Mouse (Mus musculus) hindbrain, embryonic 11.5 days (tissue): ENCODE data around the gene Setdb1. TPM values are rescaled to one million over a fixed set of nuclear protein-coding genes. Genes with fewer than 3 reads are reported as not detected.
"Not testable (repeated sequence)": the region's sequence is repeated elsewhere in the genome, so short reads cannot be mapped to it uniquely, and the experiment has no call there.

Source experiments
- ATAC-seq: fragments of 200-750 bp; cut with Nextera tagmentation; 2 replicates; pipeline ENCODE4 v1.8.0; 2017; ENCODE audit warnings: mild to moderate bottlenecking, moderate TSS enrichment, moderate library complexity; ENCODE audit not compliant: low FRiP score
- DNase-seq: peaks from one replicate; pipeline ENCODE4 v3.0.0-alpha.2; 2015; ENCODE audit warnings: low spot score
- H3K27ac ChIP-seq: fragments of 300-500 bp; sonication (generic); 2 replicates; pipeline ENCODE4 v1.5.1; 2014; ENCODE audit warnings: mild to moderate bottlenecking, low read depth, low read length
- H3K27me3 ChIP-seq: fragments of 300-500 bp; sonication (generic); 2 replicates; pipeline ENCODE4 v1.6.1; 2014; ENCODE audit warnings: mild to moderate bottlenecking, low read length, moderate library complexity, mixed read lengths; ENCODE audit not compliant: control insufficient read depth, insufficient read depth
- H3K36me3 ChIP-seq: fragments of 300-500 bp; sonication (generic); 2 replicates; pipeline ENCODE4 v1.6.1; 2014; ENCODE audit warnings: mild to moderate bottlenecking, low read length, moderate library complexity, mixed read lengths; ENCODE audit not compliant: control insufficient read depth, insufficient read depth
- H3K4me1 ChIP-seq: fragments of 300-500 bp; sonication (generic); replicated peaks from 2 replicates; pipeline ENCODE4 v1.6.1; 2014; ENCODE audit warnings: low read length, mixed read lengths; ENCODE audit not compliant: control insufficient read depth, insufficient read depth
- H3K4me2 ChIP-seq: fragments of 300-500 bp; sonication (generic); replicated peaks from 2 replicates; pipeline ENCODE4 v1.6.1; 2014; ENCODE audit warnings: mild to moderate bottlenecking, low read depth, low read length
- H3K4me3 ChIP-seq: fragments of 300-500 bp; sonication (generic); 2 replicates; pipeline ENCODE4 v1.5.1; 2014; ENCODE audit warnings: low read depth, low read length
- H3K9ac ChIP-seq: fragments of 300-500 bp; sonication (generic); 2 replicates; pipeline ENCODE4 v1.6.1; 2014; ENCODE audit warnings: low read depth, low read length
- H3K9me3 ChIP-seq: fragments of 300-500 bp; sonication (generic); 2 replicates; pipeline ENCODE4 v1.6.1; 2016; ENCODE audit warnings: low read length; ENCODE audit not compliant: control insufficient read depth
- WGBS: fragments of 180-500 bp; shearing (Covaris S2); extraction: QIAGEN DNeasy Blood & Tissue Kit; methylation state at CpG from one replicate; pipeline ENCODE4 v1.1.7; 2014; 5-methylcytosine and 5-hydroxymethylcytosine counted together
- polyA plus RNA-seq: library from polyadenylated mRNA; unstranded; fragments of >200 nt; fragmentation: Nextera tagmentation; extraction: Ambion mirVana; gene quantifications from 2 replicates; pipeline ENCODE4 v1.2.1, GENCODE M21; 2014

Gene Setdb1
- polyA plus RNA-seq, 1 experiment from 2014 or later = 58.6 TPM

DNA sequence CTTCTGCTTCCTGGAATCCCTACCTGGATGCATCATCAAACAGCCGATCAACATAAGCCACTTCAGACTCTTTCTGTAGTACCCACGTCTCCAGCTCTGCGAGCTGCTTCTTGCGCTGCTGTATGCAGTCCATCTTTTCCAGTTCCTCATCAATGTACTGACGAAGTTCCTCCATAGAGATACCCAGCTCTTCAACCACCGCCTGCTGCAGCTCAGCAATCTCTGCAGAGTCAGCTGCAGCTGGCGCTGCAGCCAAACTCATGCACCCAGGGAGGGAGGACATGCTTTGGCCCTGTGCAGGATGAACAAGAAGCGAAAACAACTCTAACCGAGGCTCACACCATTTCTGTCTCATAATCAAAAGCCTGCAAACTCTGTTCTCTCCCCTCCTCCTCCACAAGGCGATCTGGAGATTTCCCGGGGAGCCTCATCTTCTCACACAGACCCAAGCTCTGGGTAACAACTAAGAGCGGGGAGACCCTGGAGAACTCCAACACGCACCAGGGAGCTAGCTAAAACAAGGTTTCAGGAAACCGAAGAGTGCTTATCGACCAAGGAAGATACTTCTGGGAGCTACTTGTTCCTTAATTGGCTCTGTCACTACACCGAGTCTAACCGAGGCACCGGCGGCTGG is 974 bp downstream of the Setdb1 start:
- H3K4me1 ChIP-seq, H3K9ac ChIP-seq, H3K27ac ChIP-seq, H3K9me3 ChIP-seq, H3K36me3 ChIP-seq, H3K27me3 ChIP-seq, DNase-seq, ATAC-seq: not testable (repeated sequence)
- WGBS = 24% methylated on average over 7 of the region's 19 CpGs
- Histone ChIP-seq H3K4me3 (peak overlapping the region; percentile 49), H3K4me2 (peak overlapping the region; percentile 36)

DNA sequence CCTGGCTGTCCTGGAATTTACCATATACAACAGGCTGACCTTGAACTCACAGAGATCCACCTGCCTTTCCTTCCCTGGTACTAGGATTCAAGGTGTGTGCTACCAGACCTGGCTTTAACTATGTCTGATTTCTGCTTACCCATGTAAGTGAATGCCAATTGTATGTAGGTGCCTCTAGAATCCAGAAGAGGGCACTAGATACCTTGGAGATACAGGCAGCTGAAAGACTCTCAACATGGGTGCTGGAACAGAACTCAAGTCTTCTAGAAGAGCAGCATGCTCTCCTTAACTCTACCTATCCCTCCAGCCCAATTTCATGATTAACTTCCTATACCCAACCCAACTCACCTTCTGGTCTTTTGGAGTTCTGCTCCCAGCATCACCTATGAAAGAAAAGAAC is 7.5 kb downstream of the Setdb1 start:
- Histone ChIP-seq H3K27ac (no peak overlapping the region), H3K9me3 (no peaks in the 10 kb centered on the region), H3K4me3 (no peak overlapping the region), H3K27me3 (no peaks in the 10 kb centered on the region), H3K9ac (no peak overlapping the region), H3K4me2 (no peak overlapping the region), H3K36me3 (peaks cover 19% of the 10 kb centered on the region), H3K4me1 (no peaks in the 10 kb centered on the region)
- no peak for ATAC-seq
- DNase-seq = peak; percentile 31

DNA sequence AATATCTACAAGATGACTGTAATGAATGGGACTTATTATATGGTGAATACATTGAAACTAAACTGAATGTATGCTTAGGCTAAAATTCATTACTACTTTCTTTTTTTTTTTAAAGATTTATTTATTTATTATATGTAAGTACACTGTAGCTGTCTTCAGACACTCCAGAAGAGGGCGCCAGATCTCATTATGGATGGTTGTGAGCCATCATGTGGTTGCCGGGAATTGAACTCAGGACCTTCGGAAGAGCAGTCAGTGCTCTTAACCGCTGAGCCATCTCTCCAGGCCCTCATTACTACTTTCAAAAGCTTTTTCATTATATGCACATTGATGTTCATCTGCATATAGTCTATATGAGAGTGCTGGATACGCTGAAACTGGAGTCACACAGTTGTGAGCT is 8.7 kb downstream of the Setdb1 start:
- not testable (repeated sequence) for H3K9me3 ChIP-seq, H3K27ac ChIP-seq, DNase-seq, H3K27me3 ChIP-seq, H3K4me1 ChIP-seq, H3K9ac ChIP-seq, H3K4me2 ChIP-seq, ATAC-seq, H3K4me3 ChIP-seq
- peaks cover 19% of the 10 kb centered on the region for H3K36me3 ChIP-seq
- 94% methylated on average over 4 of the region's 5 CpGs for WGBS

DNA sequence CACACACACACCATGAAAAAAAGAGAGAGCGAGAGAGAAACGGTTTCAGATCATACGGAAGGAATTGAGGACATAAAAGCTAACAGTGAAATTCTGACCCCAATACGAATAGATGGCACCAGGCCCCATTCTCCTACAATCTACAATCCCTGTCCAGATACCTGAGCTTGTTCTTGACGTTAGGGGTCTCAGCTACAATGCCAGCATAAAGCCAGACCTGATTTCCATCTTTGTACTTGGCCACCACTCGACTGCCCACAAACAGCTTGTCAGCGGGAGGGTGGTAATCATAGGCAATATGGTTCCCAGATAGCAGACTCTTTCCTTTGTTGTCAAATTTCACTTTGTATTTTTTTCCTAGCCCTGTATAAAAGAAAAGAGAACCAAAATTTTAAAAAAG is 10.5 kb downstream of the Setdb1 start:
- no peak overlapping the region for H3K4me2 ChIP-seq
- H3K4me1 ChIP-seq = no peaks in the 10 kb centered on the region
- H3K36me3 ChIP-seq = peaks cover 22% of the 10 kb centered on the region
- no peaks in the 10 kb centered on the region for H3K27me3 ChIP-seq
- H3K4me3 ChIP-seq = no peak overlapping the region
- H3K9ac ChIP-seq = no peak overlapping the region
- DNase-seq = no peak
- H3K27ac ChIP-seq = no peak overlapping the region
- no peaks in the 10 kb centered on the region for H3K9me3 ChIP-seq
- no peak for ATAC-seq
- 93% methylated on average over 7 of the region's 7 CpGs for WGBS

DNA sequence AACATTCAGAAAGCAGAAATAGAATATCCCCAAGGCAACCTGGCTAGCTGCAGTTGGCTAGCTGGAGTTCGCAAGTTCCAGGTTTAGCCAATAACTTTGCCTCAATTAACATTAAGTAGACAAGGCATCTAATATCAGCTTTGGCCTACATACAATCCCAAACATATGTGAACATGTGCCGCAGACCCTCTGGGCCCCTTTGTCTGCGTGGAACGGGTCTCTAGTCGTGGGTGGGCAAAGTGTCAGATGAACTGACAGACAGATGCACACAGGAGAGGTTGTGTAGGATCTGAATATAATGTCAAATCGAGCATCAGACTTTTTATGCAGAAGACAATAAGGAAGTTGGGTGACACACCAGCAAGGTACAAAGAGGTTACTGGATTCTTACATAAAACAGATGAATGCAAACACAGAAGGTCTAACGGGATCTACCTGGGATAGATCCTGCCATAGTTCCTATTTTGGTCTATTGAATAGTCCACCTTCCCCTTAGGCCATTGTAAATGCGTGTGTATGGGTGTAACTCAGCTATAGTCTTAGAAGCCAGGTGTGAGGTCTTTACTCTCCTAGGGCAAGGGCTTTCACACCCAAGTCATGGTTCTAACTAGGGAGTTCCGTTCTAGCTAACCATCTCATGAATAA is 13.5 kb downstream of the Setdb1 start:
- DNase-seq, H3K4me3 ChIP-seq, ATAC-seq, H3K27me3 ChIP-seq, H3K9me3 ChIP-seq, H3K9ac ChIP-seq, H3K4me2 ChIP-seq, H3K4me1 ChIP-seq, H3K27ac ChIP-seq: not testable (repeated sequence)
- peaks cover 17% of the 10 kb centered on the region for H3K36me3 ChIP-seq
- 94% methylated on average over 9 of the region's 9 CpGs for WGBS

DNA sequence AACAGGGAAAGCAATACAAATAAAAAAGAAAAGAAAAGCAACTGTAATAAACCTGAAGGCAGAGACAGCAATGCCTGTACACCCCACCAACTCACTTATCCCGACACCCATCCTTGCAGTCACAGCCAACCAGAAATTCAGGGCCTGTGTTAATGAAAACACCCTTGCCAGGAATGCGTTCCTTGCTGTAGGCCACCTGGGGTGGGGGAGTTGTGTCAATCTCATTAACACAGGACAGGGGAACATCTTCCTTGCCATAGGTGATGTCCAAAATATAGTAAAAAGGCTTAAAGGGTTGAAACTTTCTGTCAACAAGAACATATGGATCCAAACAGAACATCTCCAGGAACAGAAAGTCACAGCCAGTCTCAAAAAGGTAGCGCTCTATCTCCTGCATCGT is 18.8 kb downstream of the Setdb1 start:
- 95% methylated on average over 4 of the region's 4 CpGs for WGBS
- ATAC-seq (no peak), DNase-seq (no peak)
- H3K4me2 ChIP-seq = no peak overlapping the region
- H3K27ac ChIP-seq = no peak overlapping the region
- H3K4me1 ChIP-seq = no peaks in the 10 kb centered on the region
- no peak overlapping the region for H3K9ac ChIP-seq
- H3K9me3 ChIP-seq = no peaks in the 10 kb centered on the region
- peaks cover 27% of the 10 kb centered on the region for H3K36me3 ChIP-seq
- H3K4me3 ChIP-seq = no peak overlapping the region
- no peaks in the 10 kb centered on the region for H3K27me3 ChIP-seq

DNA sequence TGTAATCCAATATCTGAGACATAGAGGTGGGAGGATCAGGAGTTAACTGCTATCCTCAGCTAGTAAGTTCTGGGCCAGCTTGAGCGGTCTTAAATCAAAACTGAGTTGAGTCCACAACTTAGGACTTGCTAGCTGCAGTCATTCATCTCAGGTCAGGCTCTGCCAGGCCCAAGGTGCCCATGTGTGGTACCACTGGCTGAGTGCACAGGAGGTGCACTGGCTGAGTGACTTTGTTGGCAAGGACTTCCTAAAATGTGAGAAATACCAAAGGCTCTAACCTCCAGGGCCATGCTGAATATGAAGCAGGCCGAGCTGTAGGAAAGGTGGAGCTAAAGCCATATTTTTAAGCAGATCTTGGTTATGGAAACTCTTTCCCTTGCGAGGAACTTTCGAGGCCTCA is 19.7 kb downstream of the Setdb1 start:
- Histone ChIP-seq H3K4me3 (no peak overlapping the region), H3K4me1 (no peaks in the 10 kb centered on the region), H3K4me2 (no peak overlapping the region), H3K9ac (no peak overlapping the region), H3K36me3 (peaks cover 23% of the 10 kb centered on the region; the same call in 1 of the 2 replicates), H3K9me3 (no peaks in the 10 kb centered on the region), H3K27me3 (no peaks in the 10 kb centered on the region), H3K27ac (no peak overlapping the region)
- no peak for ATAC-seq
- DNase-seq = no peak
- WGBS = 98% methylated on average over 4 of the region's 4 CpGs

DNA sequence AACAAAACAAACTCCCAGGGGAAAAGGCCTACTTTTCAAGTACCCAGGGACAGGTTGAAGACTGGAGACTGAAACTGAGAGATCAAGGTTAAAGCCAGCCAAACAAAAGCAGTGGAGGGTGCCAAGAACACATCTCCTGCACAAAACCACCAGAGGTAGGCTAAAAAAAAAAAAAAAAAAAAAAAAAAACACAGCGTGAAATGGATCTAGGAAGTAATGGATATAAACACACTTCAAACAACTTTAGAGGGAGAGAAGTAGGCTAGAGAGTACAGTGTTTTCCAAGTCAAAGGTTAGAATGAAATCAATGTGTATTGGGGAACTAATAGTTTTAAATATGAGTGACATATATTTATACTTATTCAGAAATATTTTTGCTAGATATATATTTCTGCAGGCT is 25.5 kb downstream of the Setdb1 start:
- no peak overlapping the region for H3K9ac ChIP-seq
- DNase-seq = no peak
- WGBS = 89% methylated on average over 1 of the region's 1 CpGs
- no peaks in the 10 kb centered on the region for H3K4me1 ChIP-seq
- no peak overlapping the region for H3K27ac ChIP-seq
- H3K36me3 ChIP-seq = peaks cover 19% of the 10 kb centered on the region
- H3K9me3 ChIP-seq = no peaks in the 10 kb centered on the region
- H3K4me3 ChIP-seq = no peak overlapping the region
- H3K4me2 ChIP-seq = no peak overlapping the region
- no peak for ATAC-seq
- H3K27me3 ChIP-seq = no peaks in the 10 kb centered on the region

DNA sequence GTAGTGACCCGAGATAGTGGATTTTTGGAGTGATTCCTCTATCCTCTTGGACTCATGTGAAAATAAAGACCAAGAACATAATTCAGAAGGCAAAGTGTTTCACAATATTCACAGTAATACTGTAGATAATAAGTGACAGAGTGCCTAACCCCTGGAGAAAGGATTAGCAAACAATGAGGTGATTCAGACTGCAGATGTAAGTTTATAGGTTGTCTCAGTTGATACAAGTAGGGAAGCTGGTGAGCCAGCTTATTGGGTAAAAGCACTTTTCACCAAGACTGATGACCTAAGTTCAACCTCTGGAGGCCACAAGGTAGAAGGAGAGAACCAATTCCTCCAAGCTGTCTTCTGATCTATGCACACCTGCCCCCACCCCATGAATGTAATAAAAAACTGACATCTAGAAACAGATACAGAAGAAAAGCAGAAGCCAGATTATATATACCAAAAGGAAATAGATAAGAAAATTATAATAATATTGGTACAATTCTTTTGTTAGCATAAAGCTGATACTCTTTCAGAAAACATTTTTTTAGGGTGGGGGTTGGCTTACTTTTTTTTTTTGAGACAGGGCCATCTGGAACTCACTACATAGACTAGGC is 28.1 kb downstream of the Setdb1 start:
- WGBS = 94% methylated on average over 1 of the region's 1 CpGs
- ATAC-seq = no peak

More for the DNA sequence above, 28.1 kb downstream of the Setdb1 start:
- no peaks in the 10 kb centered on the region for H3K9me3 ChIP-seq
- H3K36me3 ChIP-seq = peaks cover 23% of the 10 kb centered on the region
- no peaks in the 10 kb centered on the region for H3K27me3 ChIP-seq
- no peak for DNase-seq
- H3K27ac ChIP-seq = no peak overlapping the region
- no peak overlapping the region for H3K4me3 ChIP-seq
- H3K9ac ChIP-seq = no peak overlapping the region
- H3K4me2 ChIP-seq = no peak overlapping the region
- no peaks in the 10 kb centered on the region for H3K4me1 ChIP-seq
